Mouse (Mus musculus) midbrain, embryonic 16.5 days (tissue): ENCODE results near the gene Lalba. TPM values are rescaled to one million over a fixed set of nuclear protein-coding genes. Genes with fewer than 3 reads are reported as not detected.
"Not testable (repeated sequence)": the region's sequence is repeated elsewhere in the genome, so short reads cannot be mapped to it uniquely, and the experiment has no call there.

Experiments used
- ATAC-seq: fragments of 200-750 bp; cut with Nextera tagmentation; 2 replicates; pipeline ENCODE4 v1.8.0; 2017; ENCODE audit warnings: moderate TSS enrichment
- H3K27ac ChIP-seq: fragments of 300-500 bp; sonication (generic); 2 replicates; pipeline ENCODE4 v1.5.1; 2014; ENCODE audit warnings: mild to moderate bottlenecking, low read length, mixed read lengths
- H3K27me3 ChIP-seq: fragments of 300-500 bp; sonication (generic); 2 replicates; pipeline ENCODE4 v1.6.1; 2014; ENCODE audit warnings: low read depth, low read length, mixed read lengths; ENCODE audit not compliant: control insufficient read depth, insufficient read depth
- H3K36me3 ChIP-seq: fragments of 300-500 bp; sonication (generic); 2 replicates; pipeline ENCODE4 v1.6.1; 2014; ENCODE audit warnings: mild to moderate bottlenecking, low read length, moderate library complexity, mixed read lengths; ENCODE audit not compliant: control insufficient read depth, insufficient read depth
- H3K4me1 ChIP-seq: fragments of 300-500 bp; sonication (generic); 2 replicates; pipeline ENCODE4 v1.6.1; 2014; ENCODE audit warnings: mild to moderate bottlenecking, low read length, mixed read lengths; ENCODE audit not compliant: control insufficient read depth, insufficient read depth
- H3K4me2 ChIP-seq: fragments of 300-500 bp; sonication (generic); 2 replicates; pipeline ENCODE4 v1.6.1; 2014; ENCODE audit warnings: mild to moderate bottlenecking, low read length, mixed read lengths
- H3K4me3 ChIP-seq: fragments of 300-500 bp; sonication (generic); 2 replicates; pipeline ENCODE4 v1.5.1; 2014; ENCODE audit warnings: low read depth, mild to moderate bottlenecking, low read length, moderate library complexity, mixed read lengths
- H3K9ac ChIP-seq: fragments of 300-500 bp; sonication (generic); 2 replicates; pipeline ENCODE4 v1.6.1; 2014; ENCODE audit warnings: low read depth, low read length, mixed read lengths
- H3K9me3 ChIP-seq: fragments of 300-500 bp; sonication (generic); replicated peaks from 2 replicates; pipeline ENCODE4 v1.6.1; 2014; ENCODE audit warnings: mild to moderate bottlenecking, low read length, mixed read lengths; ENCODE audit not compliant: control insufficient read depth, poor library complexity, severe bottlenecking
- WGBS: fragments of 180-500 bp; shearing (Covaris S2); extraction: QIAGEN DNeasy Blood & Tissue Kit; methylation state at CpG from one replicate; pipeline ENCODE4 v1.1.7; 2014; 5-methylcytosine and 5-hydroxymethylcytosine counted together
- polyA plus RNA-seq: library from polyadenylated mRNA; unstranded; fragments of >200 nt; fragmentation: Nextera tagmentation; extraction: Ambion mirVana; gene quantifications from 2 replicates; pipeline ENCODE4 v1.2.1, GENCODE M21; 2015

Gene Lalba
- polyA plus RNA-seq, 1 experiment from 2014 or later: not detected

DNA sequence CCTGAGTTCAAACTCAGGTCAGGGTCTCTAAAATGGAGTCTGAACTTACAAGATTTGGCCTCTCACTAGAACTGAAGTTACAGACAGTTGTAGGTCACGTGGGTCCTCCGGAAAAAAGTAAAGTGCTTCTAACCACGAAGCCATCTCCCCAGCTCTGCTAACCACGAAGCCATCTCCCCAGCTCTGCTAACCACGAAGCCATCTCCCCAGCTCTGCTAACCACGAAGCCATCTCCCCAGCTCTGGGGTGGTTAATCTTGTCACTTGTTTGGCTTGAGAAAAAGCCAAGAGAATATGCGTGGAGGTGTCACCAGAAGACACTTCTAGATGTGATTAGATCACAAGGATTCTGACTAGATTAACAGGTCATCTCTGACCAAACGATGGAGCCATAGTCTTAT is 31.6 kb upstream of the Lalba start:
- Histone ChIP-seq H3K4me1 (0 out of 2 replicates have a peak, but pooled peaks cover 2% of the 10 kb centered on the region), H3K27ac (no peak overlapping the region), H3K36me3 (peaks cover 9% of the 10 kb centered on the region), H3K9ac (no peak overlapping the region), H3K4me3 (no peak overlapping the region), H3K4me2 (no peak overlapping the region), H3K9me3 (no peaks in the 10 kb centered on the region), H3K27me3 (no peaks in the 10 kb centered on the region)
- ATAC-seq: no peak
- 87% methylated on average over 8 of the region's 8 CpGs for WGBS

- WGBS: 86% methylated on average over 3 of the region's 3 CpGs
- H3K9me3 ChIP-seq, H3K27me3 ChIP-seq, H3K9ac ChIP-seq, H3K4me2 ChIP-seq, ATAC-seq, H3K4me3 ChIP-seq, H3K27ac ChIP-seq, H3K36me3 ChIP-seq, H3K4me1 ChIP-seq: not testable (repeated sequence)
These were observed 31.2 kb upstream of the Lalba start for GRCm38 (mm10) chr15:98513676-98514075.

DNA sequence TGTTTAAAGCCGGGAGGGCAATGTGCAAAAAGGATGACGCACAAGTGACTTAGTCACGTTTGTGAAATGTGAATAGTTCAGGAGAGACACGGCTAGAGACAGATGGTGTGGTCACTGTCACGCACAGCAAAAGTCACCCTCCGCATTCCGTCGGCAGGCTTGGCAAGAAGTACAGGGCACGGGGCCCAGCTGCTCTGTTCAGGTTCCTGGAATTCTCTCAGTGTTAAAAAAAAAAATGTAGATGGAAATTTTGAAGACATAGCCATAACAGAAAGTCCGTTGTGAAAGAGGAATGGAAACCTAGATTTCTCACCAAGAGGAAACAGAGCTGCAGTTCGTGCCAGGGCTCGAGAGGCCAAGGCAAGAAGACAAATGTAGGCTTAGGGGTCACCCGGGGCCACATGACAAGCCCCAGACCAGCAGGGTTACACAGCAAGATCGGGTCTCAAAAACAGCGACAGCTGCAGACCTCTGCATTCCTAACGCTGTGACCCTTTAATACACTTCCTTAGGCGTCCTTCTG is 30.3 kb upstream of the Lalba start:
- WGBS: 58% methylated on average over 17 of the region's 17 CpGs
- Histone ChIP-seq H3K9ac (no peak overlapping the region), H3K4me3 (no peak overlapping the region)

GRCm38 (mm10) chr15:98512232-98512631 is 29.7 kb upstream of the Lalba start:
- Histone ChIP-seq H3K4me3 (no peak overlapping the region), H3K4me2 (no peak overlapping the region), H3K9ac (no peak overlapping the region), H3K27me3 (no peaks in the 10 kb centered on the region), H3K9me3 (no peaks in the 10 kb centered on the region), H3K36me3 (no peaks in the 10 kb centered on the region), H3K27ac (no peak overlapping the region), H3K4me1 (0 out of 2 replicates have a peak, but pooled peaks cover 2% of the 10 kb centered on the region)
- WGBS: 48% methylated on average over 8 of the region's 8 CpGs
- no peak for ATAC-seq

More for the DNA sequence above, 30.3 kb upstream of the Lalba start:
- H3K36me3 ChIP-seq: peaks cover 3% of the 10 kb centered on the region; the same call in 1 of the 2 replicates
- H3K27ac ChIP-seq: no peak overlapping the region
- no peaks in the 10 kb centered on the region for H3K9me3 ChIP-seq
- H3K4me1 ChIP-seq: 0 out of 2 replicates have a peak, but pooled peaks cover 2% of the 10 kb centered on the region
- no peak for ATAC-seq
- H3K27me3 ChIP-seq: no peaks in the 10 kb centered on the region
- no peak overlapping the region for H3K4me2 ChIP-seq

- Histone ChIP-seq H3K36me3 (no peaks in the 10 kb centered on the region), H3K4me1 (0 out of 2 replicates have a peak, but pooled peaks cover 2% of the 10 kb centered on the region), H3K27ac (no peak overlapping the region), H3K9ac (no peak overlapping the region), H3K4me3 (no peak overlapping the region), H3K4me2 (no peak overlapping the region), H3K27me3 (no peaks in the 10 kb centered on the region), H3K9me3 (no peaks in the 10 kb centered on the region)
- 43% methylated on average over 13 of the region's 13 CpGs for WGBS
- no peak for ATAC-seq
These were observed 28.9 kb upstream of the Lalba start for GRCm38 (mm10) chr15:98511386-98511928.

GRCm38 (mm10) chr15:98510438-98511385 is 28.2 kb upstream of the Lalba start:
- H3K4me3 ChIP-seq: peak overlapping the region; percentile 22
- peak; percentile 21; the same call in 1 of the 2 replicates for ATAC-seq

GRCm38 (mm10) chr15:98509387-98509786 is 26.9 kb upstream of the Lalba start:
- no peak overlapping the region for H3K4me2 ChIP-seq
- H3K36me3 ChIP-seq: no peaks in the 10 kb centered on the region
- no peak overlapping the region for H3K9ac ChIP-seq
- no peak overlapping the region for H3K27ac ChIP-seq
- no peak for ATAC-seq
- no peak overlapping the region for H3K4me3 ChIP-seq
- 0 out of 2 replicates have a peak, but pooled peaks cover 2% of the 10 kb centered on the region for H3K4me1 ChIP-seq
- no peaks in the 10 kb centered on the region for H3K9me3 ChIP-seq
- WGBS: 76% methylated on average over 2 of the region's 2 CpGs
- no peaks in the 10 kb centered on the region for H3K27me3 ChIP-seq

More at GRCm38 (mm10) chr15:98510438-98511385, 28.2 kb upstream of the Lalba start:
- Histone ChIP-seq H3K9me3 (no peaks in the 10 kb centered on the region), H3K27ac (no peak overlapping the region), H3K4me2 (peak overlapping the region; percentile 55), H3K27me3 (no peaks in the 10 kb centered on the region), H3K4me1 (0 out of 2 replicates have a peak, but pooled peaks cover 2% of the 10 kb centered on the region), H3K36me3 (no peaks in the 10 kb centered on the region), H3K9ac (no peak overlapping the region)
- 28% methylated on average over 25 of the region's 25 CpGs for WGBS

DNA sequence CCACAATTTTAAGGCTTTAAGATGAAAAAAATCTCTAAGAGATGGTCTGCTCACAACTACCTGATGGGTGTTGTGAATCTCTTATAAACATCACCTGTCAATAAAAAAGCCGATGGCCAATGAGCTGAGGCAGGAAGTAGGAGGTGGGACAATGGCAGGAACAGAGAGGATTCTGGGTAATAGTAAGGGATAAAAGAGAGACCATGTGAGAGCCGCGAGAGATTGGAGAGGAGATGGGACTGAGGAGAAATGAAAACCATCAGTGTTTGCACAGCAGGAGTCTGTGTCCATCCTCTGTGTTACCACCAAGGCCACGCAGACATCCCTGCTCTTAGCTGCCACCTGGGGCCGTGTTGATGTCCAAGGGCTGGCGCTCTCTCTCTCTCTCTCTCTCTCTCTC is 24.8 kb upstream of the Lalba start:
- ATAC-seq: no peak
- no peak overlapping the region for H3K4me3 ChIP-seq
- WGBS: 89% methylated on average over 6 of the region's 6 CpGs
- H3K27ac ChIP-seq: no peak overlapping the region
- 0 out of 2 replicates have a peak, but pooled peaks cover 2% of the 10 kb centered on the region for H3K4me1 ChIP-seq
- no peaks in the 10 kb centered on the region for H3K27me3 ChIP-seq
- no peaks in the 10 kb centered on the region for H3K36me3 ChIP-seq
- no peaks in the 10 kb centered on the region for H3K9me3 ChIP-seq
- H3K9ac ChIP-seq: no peak overlapping the region
- no peak overlapping the region for H3K4me2 ChIP-seq
